Mouse (Mus musculus) olfactory bulb, adult 2 months (tissue): ENCODE results near the gene Clybl.

ENCODE experiments used
- CTCF ChIP-seq: fragments of 200-500 bp; IDR thresholded peaks from 2 replicates; pipeline ENCODE4 v1.5.1; 2012; ENCODE audit warnings: low read depth, mild to moderate bottlenecking, low read length, moderate library complexity; ENCODE audit not compliant: insufficient read depth
- POLR2A ChIP-seq: fragments of 200-500 bp; IDR thresholded peaks from 2 replicates; pipeline ENCODE4 v1.6.1; 2012; ENCODE audit warnings: mild to moderate bottlenecking, low read depth, low read length, moderate library complexity; ENCODE audit not compliant: insufficient read depth

- no peak for TF ChIP-seq CTCF
- no peak for TF ChIP-seq POLR2A
Observed at GRCm38 (mm10) chr14:122296864-122297263, 115.4 kb downstream of the Clybl start.
